Mouse (Mus musculus) common myeloid progenitor, adult 5-6 weeks (primary cell): ENCODE results near the gene Actn4. TPM values are rescaled to one million over a fixed set of nuclear protein-coding genes. Genes with fewer than 3 reads are reported as not detected.
A peak's percentile ranks its signal among the peaks of the same experiment; 100 is the strongest.
"Not testable (repeated sequence)": the region's sequence is repeated elsewhere in the genome, so short reads cannot be mapped to it uniquely, and the experiment has no call there.

Experiments
- ATAC-seq: replicated peaks from 2 replicates; pipeline ENCODE4 v1.8.0; 2016; ENCODE audit warnings: low read depth, mild to moderate bottlenecking, moderate TSS enrichment, inconsistent platforms; ENCODE audit not compliant: poor library complexity, severe bottlenecking
- total RNA-seq: library from RNA; stranded (forward); fragments of 200-1000, 187-1606 nt; gene quantifications from 2 replicates; pipeline ENCODE4 v1.2.3, GENCODE M21; 2017

The Actn4 gene
- total RNA-seq, 1 experiment from 2014 or later: 76.9 TPM

DNA sequence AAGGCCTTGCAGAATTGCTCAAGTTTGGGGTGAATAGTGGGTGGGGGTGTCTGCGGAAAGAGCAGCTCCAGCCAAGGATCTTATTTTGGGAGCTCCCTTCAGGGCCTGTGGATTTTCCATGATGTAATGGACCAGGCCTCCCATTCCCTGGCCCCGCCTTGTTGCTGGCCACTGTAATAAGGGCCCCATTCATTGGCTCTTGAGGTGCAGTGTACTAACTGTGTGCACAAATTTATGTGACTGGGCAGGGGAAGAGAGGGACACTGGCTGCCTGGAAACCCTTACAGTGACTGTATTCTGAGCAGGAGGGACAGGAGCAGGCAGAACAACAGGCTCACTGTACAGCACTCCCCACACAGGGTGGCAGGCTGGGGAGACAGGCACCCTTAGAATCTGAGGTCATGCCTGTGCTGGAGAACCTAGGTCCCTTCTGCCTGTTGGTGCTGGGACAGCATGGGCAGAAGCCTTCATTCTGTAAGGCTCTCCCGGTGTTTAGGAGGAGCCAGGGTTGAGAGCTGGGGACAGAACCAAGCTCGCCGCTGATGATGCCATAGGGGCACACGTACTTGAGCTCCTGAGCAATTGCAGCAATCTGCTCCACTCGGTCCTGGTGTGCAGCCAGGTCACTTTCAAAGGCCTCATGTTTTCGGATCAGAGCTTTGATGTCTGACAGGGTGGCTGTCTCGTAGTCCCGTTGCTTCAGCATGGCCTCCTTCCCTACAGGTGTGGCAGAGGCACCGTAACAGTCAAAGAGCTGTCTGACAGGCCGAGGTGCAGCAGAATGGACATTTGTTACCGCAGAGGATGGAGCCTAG, 60.6 kb downstream of the Actn4 start:
- ATAC-seq: no peak

DNA sequence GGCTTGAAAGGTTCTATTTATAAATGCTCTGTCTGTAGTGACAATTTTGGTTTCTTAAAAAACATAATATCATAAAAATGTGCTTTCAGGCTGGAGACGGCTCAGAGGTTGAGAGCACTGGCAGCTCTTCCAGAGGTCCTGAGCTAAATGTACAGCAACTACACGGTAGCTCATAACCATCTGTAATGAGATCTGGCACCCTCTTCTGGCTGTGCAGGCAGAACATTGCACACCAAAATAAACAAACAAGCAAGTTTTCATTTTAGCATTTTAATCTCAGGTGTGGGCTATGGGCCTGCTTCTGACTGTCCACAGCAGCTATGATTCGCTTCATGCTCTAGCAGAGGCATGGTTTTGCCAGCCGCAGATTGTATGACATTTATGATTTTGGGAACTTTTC, 62.2 kb downstream of the Actn4 start:
- ATAC-seq: no peak

DNA sequence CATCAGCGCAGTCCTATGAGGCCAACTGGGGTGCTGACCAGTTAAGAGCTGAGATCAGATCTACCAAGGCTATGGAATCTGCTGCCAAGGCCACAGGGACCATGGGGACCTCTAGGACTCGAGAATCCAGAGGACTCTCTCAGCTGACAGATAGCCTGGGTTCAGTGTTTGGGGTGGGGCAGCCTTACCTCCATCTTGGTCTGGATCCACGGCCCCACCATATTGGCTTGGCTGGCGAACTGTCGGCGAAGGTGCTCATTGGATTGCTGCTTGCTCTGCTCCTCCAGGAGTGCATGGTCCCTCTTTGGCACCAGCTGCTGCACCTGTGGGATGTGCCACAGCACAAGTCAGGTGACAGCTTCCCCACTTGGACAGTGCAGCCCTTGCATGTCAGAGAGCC, 64.5 kb downstream of the Actn4 start:
- no peak for ATAC-seq

DNA sequence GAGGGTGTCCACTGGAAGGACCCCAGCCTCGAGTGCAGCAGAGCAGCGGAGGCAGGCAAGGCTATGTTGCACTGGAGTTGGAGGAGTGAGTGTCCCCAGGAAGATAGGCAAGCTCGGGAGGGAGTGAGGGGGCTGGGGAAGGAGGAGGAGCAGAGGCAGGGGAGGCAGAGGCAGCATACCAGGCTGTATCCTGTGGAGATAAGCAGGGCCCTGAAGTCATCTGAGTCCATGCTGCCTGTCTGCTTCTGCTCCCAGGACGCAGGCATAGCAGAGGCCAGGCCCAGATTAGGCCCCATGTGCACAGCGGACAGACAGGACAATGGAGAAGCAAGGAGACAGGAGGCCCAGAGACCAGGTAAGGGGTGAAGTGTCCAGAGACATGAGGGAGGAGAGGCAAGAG, 67.2 kb downstream of the Actn4 start:
- peak; percentile 43 for ATAC-seq

DNA sequence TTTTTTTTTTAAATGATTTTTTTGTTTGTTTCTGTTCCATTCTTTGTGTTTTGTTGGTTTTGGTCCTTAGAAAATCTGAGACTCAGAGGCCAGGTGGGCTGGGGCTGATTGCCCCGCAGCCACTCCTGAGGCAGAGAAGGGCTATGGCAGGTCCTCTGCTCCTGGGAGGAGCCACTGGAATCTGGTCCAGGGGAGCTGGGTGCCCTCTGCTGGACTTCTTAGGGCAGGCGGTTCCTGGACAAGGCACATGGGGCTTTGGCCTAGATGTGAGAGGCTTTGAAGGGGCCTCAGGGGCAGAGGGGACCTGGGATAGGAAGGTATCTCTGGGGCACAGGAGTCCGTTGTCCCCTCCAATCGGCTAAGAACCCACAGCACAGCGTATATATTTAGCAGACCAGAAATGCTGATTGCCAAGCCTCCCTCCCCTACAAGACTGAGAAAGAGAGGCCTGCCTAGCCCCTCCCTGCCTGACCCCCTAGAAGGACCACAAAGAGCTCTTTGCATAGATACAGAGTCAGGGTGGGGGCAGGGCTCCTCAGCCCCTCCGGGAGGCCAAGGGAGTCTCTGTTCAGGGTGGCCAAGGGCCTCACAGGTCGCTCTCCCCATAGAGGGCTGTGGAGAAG, 68.4 kb downstream of the Actn4 start:
- ATAC-seq: peak; percentile 55

DNA sequence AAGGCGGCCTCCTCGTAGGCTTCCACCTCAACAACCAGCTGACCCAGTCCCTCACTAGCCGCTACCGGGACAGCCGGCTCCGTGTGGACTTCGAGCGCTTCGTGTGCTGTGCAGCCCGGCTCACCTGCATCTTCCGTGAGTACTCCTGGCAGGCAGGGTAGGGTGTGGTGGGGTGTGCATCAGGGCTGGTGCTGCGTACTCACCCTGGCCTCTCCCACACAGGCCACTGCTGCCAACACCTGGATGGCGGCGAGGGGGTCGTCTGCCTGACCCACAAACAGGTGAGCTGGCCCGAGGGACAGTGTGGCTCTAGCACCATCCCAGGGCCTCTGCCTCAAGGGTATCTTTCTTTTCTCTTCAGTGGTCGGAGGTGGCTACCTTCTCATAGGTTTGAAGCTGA, 69.5 kb downstream of the Actn4 start:
- no peak for ATAC-seq

DNA sequence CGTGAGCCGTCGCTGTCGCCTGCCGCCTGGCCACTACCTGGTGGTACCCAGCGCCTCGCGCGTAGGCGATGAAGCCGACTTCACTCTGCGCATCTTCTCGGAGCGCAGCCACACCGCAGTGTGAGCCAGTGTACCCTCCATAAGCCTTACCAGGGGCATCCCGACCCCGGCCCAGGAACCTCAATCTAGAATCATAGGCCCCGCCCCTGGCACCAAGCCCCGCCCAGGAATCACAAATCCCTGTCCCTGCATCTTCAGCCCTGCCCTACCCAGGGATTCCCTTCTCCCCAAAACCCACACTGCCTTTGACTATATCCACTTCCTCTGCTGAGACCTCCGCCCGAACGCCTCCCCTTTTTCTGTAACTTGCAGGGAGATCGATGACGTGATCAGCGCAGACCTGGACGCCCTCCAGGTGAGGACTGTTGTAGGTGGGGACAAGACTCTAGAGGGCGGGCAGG, 73.4 kb downstream of the Actn4 start:
- no peak; the same call in 1 of the 2 replicates for ATAC-seq

DNA sequence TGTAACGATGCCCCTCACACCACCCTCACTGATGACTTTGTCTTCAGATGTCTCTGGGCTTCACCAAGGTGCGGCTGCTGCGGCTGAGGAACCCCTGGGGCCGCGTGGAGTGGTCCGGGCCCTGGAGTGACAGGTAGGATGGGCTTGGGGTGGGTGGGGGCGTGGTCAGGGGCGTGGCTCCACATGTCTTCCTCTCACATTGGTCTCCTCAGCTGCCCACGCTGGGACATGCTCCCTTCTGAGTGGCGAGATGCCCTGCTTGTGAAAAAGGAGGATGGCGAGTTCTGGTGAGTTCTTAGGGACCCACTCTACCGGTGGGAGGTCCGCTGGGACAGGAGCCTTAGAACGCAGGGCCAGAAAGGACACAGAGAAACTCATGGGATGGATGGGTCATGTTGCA, 75.7 kb downstream of the Actn4 start:
- ATAC-seq: no peak

DNA sequence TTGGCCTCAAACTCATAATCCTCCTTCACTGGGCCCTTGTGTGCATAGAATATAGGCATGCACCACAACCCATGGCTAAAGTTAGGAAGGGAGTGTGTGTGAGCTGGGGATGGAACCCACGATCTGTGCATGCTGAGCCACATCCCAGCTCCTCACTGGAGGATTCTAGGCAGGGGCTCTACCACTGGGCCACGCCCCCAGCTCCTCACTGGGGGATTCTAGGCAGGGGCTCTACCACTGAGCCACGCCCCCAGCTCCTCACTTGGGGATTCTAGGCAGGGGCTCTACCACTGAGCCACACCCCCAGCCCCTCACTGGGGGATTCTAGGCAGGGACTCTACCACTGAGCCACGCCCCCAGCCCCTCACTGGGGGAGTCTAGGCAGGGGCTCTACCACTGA, 78.4 kb downstream of the Actn4 start:
- not testable (repeated sequence) for ATAC-seq

DNA sequence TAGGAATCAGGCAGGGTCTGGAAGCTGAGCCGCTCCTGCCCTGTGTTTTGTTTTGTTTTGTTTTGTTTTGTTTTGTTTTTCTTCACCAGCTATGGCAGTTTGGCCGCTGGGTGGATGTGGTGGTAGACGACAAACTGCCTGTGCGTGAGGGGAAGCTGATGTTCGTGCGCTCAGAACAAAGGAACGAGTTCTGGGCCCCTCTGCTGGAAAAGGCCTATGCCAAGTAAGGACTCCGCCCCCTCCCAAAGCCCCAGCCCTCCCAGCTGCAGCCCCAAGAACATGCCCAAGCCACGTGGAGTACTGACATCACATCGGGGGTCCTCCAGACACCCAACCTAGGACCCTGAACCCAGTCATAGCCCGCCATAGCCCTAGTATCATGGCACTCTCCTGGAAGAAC, 79.1 kb downstream of the Actn4 start:
- no peak for ATAC-seq

DNA sequence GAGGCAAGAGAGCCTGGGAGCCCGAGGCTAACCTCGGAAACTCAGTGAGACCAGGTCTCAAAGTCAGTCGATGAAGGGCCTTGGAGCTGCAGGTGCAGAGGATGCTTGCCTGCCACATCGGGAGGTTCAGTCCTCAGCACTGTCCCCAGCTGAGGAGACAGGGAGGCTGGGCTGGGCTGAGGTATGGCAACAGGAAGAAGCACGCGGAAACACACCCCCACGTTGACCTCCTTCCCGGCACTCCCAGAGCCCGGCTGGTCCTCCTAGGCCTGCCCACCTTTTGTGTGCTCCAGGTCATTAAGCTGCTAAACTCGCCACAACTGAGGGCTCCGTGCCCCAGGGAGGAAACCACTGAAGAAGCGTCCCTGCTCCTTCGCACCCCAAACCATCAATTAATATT, 80.9 kb downstream of the Actn4 start, which contains the start of gene Capn12:
Gene Capn12 (plus strand): TSS at position 224 of the 400 bp plus-strand sequence.
- ATAC-seq: peak; percentile 31; the same call in 1 of the 2 replicates

DNA sequence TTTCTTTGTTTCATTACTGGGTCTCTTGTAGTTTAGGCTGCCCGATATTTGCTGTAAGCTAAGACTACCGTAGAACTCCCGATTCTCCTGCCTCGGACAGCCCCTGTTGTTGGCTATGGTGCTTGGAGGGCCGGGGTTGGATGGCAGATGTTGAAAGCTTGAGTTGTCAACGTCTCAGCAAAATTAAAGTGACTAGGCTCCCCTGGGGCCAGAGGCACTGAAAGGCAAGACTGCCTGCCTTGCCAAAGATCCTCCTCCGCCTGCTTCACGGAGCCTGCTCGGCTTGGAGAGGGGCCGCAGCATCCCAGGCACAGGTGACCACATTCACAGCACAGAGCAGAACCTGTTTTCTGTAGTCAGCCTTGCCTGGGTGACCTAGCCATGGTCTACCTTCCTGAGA, 81.6 kb downstream of the Actn4 start:
- no peak for ATAC-seq

DNA sequence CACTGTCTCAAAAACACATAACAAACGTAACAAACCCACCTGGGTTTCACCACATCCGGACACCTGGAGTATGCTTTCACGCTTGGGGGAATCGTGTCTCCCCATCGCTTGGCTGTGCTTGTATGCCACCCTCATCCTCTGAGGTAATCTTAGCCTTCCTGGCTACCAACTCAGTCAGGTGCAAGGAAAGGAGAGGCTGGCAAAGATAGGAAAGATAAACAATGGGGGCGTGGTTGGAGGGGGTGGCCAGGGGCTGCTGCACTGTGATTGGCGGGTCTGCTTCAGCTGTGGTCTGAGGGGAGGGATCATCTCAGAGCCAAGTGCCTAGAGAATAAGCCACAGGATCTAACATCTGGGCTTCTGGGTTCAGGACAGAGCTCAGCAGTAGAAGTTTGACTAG, 82.5 kb downstream of the Actn4 start:
- ATAC-seq: no peak

DNA sequence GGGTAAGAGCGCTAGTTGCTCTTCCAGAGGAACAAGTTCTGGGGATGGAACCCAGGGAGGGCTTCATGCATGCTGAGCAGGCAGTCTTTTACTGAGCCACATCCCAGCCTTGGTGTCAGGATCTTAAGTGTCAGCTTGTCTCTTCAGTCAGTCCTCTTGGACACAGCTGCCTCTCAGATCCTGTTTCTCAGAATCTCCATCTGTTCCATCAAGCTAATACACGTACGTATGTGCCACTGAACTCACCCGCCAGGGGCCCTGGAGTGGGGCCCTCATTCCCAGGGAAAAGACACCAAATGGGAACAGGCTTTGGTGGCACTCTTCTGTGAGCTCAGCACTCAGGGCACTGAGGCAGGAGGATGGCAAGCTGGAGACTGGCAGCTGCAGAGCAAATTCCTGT, 84.3 kb downstream of the Actn4 start:
- no peak for ATAC-seq

DNA sequence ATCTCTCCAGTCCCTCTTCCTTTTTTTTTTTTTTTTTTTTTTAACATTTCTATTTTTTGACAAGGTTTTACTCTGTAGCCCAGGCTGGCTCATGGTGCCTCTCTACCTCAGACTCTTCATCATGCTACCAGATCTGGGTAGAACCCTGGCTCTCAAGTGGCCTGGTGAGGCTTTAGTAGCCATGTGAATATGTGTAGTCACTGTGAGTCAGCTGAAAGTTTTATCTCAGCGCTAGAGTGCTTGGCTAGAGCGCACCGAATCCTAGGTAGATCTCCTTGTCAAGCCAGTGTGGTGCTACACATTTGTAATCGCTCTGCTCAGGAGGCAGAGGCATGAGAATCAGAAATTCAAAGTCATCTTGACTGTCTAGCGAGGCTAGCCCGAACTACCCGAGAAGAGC, 85.0 kb downstream of the Actn4 start:
- no peak for ATAC-seq

DNA sequence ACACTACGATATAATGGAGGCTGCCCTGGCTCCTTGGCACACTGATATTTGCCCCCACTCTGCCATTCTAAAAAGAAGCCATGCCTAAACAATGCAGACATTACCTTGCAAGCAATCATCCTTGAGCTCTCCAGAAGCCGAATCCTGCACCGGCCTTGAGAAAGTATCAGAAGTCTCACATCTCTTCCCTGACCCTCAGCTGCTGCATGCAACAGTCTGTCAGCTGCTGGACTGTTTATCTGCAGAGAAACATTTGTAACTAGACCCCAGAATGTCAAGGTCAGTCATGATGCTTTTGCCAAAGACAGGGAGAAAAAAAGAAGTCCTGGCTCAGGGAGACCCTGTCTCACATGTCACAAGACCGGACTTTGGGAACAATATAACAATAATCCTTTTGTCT, 86.0 kb downstream of the Actn4 start:
- ATAC-seq: no peak

DNA sequence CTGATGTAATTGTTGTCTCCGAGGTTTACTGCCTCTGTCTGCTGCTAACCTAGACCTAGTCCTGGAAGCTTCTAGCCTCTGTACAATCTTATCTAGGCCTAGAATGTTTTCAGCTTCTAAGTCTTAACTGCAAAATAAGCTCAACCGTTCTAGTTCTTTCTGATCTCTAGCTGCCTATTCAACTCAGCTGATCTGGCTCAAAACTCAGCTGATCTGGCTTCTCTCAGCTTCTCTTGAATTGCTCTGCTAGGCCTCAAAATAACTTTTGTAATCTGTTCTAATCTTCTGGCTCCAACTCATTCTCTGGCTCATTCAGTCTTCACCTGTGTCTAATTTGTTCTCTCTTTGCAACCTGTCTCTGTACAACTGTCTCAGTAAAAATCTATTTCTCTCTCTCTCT, 87.6 kb downstream of the Actn4 start:
- ATAC-seq: no peak

DNA sequence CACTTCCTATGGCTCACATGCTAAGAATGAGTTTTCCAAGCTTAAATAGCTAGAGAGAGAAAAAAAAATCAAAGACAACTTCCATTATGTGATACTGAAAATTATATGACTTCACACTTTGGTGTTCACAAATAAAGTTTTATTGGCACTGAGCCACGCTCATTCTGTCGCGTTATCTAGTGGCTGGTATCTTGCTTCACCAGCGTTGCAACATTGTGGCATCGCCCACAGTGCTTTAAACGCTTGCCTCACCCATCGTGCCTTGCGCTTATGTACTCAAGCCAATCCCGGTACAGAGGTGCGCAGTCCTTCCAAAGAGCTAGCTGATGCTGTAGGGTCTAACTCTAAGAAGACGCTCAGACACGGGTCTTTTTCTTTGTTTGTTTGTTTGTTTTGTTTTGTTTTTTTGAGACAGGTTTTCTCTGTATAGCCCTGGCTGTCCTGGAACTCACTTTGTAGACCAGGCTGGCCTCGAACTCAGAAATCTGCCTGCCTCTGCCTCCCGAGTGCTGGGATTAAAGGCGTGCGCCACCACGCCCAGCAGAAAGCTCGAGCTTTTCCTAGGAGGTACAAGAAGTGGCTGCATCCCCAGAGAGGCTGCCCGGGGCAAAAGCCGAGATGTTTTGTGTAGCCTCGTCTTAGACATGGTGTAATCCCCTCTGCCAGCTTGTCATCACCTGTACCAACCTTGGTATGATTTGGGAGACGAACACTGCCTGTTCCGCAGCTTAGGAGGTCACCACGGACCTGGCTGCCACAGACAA, 91.1 kb downstream of the Actn4 start:
- no peak for ATAC-seq

DNA sequence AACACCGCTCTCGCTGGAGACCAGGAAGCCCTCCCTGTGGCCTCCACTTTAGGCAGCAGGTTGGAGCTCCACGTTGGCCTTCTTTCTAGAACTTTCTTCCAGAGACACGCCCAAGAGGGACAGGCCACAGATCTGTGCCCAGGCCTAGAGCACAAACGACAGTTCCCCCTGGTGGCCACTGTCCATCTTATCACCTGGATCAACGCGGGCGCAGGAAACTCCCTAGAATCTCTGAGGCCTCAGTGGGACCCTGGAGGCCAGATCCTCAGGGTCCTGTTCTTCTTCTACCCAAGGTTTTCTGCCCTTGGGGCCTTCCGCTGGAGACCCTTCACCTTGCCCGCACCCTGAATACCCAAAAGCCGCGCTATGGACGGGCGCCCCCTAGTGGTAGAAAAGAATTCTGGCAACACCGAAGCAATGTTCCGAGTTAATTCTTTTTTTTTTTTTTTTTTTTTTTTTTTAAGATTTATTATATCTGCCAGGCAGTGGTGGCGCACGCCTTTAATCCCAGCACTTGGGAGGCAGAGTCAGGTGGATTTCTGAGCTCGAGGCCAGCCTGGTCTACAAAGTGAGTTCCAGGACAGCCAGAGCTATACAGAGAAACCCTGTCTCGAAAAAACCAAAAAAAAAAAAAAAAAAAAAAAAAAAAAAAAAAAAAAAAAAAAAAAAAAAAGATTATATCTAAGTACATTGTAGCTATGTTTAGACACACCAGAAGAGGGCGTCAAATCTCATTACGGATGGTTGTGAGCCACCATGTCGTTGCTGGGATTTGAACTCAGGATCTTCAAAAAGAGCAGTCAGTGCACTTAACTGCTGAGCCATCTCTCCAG, 94.4 kb downstream of the Actn4 start:
- ATAC-seq: peak; percentile 53
